Mouse (Mus musculus): ENCODE measurements at regions not wholly inside any gene's neighbourhood (a gene's known extent, or its start where the extent isn't known, plus 50 kb on each side); places are given as distances from the start of the nearest gene placed in this dataset.

- TF ChIP-seq GABPA (IDR thresholded peaks at IDR 0.05; ENCODE audit: low read depth, low read length): no peak
- no peak for TF ChIP-seq E2F4 (IDR thresholded peaks at IDR 0.05; ENCODE audit: borderline replicate concordance, low read depth, low read length)
- TF ChIP-seq MYC (IDR thresholded peaks at IDR 0.05; ENCODE audit: low read depth, low read length): no peak
- no peak for TF ChIP-seq POLR2AphosphoS2 (IDR thresholded peaks at IDR 0.05; ENCODE audit: low read length)
- TF ChIP-seq POLR2A (IDR thresholded peaks at IDR 0.05; ENCODE audit: control insufficient read depth in 1 of 2, insufficient read depth in 1 of 2, low read depth in 1 of 2, low read length in 2 of 2, poor library complexity in 1 of 2): no peak
- no peak for TF ChIP-seq CTCF (IDR thresholded peaks at IDR 0.05 in 2 of 3, conservative IDR thresholded peaks at IDR 0.05 in 1 of 3; ENCODE audit: control insufficient read depth in 1 of 3, insufficient read depth in 1 of 3, low read depth in 2 of 3, low read length in 3 of 3, poor library complexity in 1 of 3, severe bottlenecking in 1 of 3)
- no peak for TF ChIP-seq CHD1 (IDR thresholded peaks at IDR 0.05; ENCODE audit: low read depth, low read length)
- no peak for TF ChIP-seq KAT2A (conservative IDR thresholded peaks at IDR 0.05; ENCODE audit: low read depth, low read length)
- no peak for TF ChIP-seq SIN3A (IDR thresholded peaks at IDR 0.05; ENCODE audit: low read length)
- no peak for TF ChIP-seq CHD2 (IDR thresholded peaks at IDR 0.05; ENCODE audit: low read length)
These were observed 185.7 kb downstream of the Rab10 start for GRCm38 (mm10) chr12:3124036-3124435.

Data from MEL (cell line).